Mouse (Mus musculus) cortical plate, adult 2 months (tissue): Measurements from ENCODE around the gene Map3k3.

Source experiments
- CTCF ChIP-seq: fragments of 200-500 bp; IDR thresholded peaks from 2 replicates; pipeline ENCODE4 v1.5.1; 2011; ENCODE audit warnings: mild to moderate bottlenecking, control low read depth, low read length; ENCODE audit not compliant: insufficient read depth; ENCODE audit errors: extremely low read depth
- POLR2A ChIP-seq: fragments of 200-500 bp; IDR thresholded peaks from 2 replicates; pipeline ENCODE4 v1.6.1; 2011; ENCODE audit warnings: mild to moderate bottlenecking, low read length, control low read depth; ENCODE audit not compliant: insufficient read depth; ENCODE audit errors: extremely low read depth

DNA sequence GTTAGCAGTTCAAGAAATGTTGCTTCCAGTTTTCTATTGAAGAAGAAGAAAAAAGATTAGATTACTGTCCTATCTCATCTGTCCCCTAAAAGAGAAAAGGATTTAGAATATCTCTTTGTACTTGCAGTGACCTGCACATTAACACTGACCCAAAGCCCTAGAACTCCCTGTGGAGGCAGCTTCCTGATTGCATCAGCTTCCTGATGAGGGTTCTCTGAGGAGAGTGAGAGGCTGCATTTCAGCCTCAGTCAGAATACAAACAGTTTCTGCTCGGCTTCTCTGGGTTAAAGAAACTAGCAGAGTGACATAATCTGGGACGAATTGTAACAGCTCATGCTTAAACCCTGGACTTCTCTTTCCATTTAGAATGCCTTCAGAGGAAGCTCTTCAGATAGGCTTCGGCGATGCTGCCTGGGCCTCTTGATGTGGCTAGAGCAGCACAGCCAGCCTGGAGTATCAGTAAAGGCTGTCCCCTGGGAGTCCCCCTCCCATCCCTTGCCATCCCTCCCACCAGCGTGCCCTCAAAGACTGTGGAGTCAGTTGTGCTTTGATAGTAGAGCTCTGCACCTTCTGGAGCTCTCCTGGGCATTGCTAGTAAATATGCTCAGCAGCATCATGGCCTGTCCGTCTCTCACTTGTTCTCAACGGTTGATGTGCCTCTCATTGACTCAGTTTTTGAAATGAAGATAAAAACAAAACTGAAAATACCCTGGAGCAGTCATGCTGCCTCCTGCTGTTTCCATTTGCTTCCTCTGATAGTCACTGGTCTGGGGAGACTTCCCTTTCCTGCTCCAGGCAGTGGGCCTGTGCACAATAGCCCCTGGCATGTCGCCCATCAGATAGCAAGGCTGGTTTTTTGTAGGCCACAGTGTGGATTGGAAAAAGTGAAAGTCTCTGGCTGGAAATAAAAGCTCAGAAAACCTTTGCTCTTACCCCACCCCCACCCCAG, 50.4 kb downstream of the Map3k3 start:
- no peak for TF ChIP-seq CTCF
- TF ChIP-seq POLR2A: no peak
